Mouse (Mus musculus): ENCODE results near the gene Lclat1.

GRCm38 (mm10) chr17:73058319-73058718, 49.5 kb upstream of the Lclat1 start:
- TF ChIP-seq GATA1 (IDR thresholded peaks at IDR 0.05; ENCODE audit: borderline replicate concordance, low read length) (no peak), FLI1 (IDR thresholded peaks at IDR 0.05; ENCODE audit: low read length) (no peak)
